Mouse (Mus musculus) T-cell, adult 2 months (primary cell): ENCODE measurements around the gene Sertad3.
A peak's percentile ranks its signal among the peaks of the same experiment; 100 is the strongest.
"Not testable (repeated sequence)": the region's sequence is repeated elsewhere in the genome, so short reads cannot be mapped to it uniquely, and the experiment has no call there.

Experiments used
- DNase-seq: peaks from one replicate; pipeline ENCODE4 v3.0.0; 2022; ENCODE audit warnings: low spot score

The Sertad3 gene

GRCm38 (mm10) chr7:27493022-27493421 lies 19.5 kb downstream of the Sertad3 start:
- DNase-seq, result no peak

- no peak for DNase-seq
Observed at GRCm38 (mm10) chr7:27493450-27493849, 19.9 kb downstream of the Sertad3 start.

GRCm38 (mm10) chr7:27494659-27495367 lies 21.2 kb downstream of the Sertad3 start:
- DNase-seq, result not testable (repeated sequence)

- no peak for DNase-seq
Observed at GRCm38 (mm10) chr7:27499036-27499435, 25.5 kb downstream of the Sertad3 start, which contains the start of gene Prx. Gene Prx (plus strand): TSS chr7:27499324.

GRCm38 (mm10) chr7:27501620-27502019 lies 28.1 kb downstream of the Sertad3 start:
- no peak for DNase-seq

- DNase-seq, result no peak
Observed at GRCm38 (mm10) chr7:27506765-27507370, 33.3 kb downstream of the Sertad3 start.

- peak; percentile 97 for DNase-seq
Observed at GRCm38 (mm10) chr7:27507711-27508647, 34.4 kb downstream of the Sertad3 start.

- peak; percentile 76 for DNase-seq
Observed at GRCm38 (mm10) chr7:27508648-27509005, 35.1 kb downstream of the Sertad3 start.

GRCm38 (mm10) chr7:27510809-27511208 lies 37.2 kb downstream of the Sertad3 start:
- no peak for DNase-seq

- DNase-seq, result no peak
Observed at GRCm38 (mm10) chr7:27514961-27515360, 41.4 kb downstream of the Sertad3 start.

GRCm38 (mm10) chr7:27518314-27518713 lies 44.7 kb downstream of the Sertad3 start:
- no peak for DNase-seq

GRCm38 (mm10) chr7:27520104-27520503 lies 46.5 kb downstream of the Sertad3 start:
- DNase-seq, result no peak

GRCm38 (mm10) chr7:27520599-27520998 lies 47.0 kb downstream of the Sertad3 start:
- no peak for DNase-seq

- DNase-seq, result no peak
Observed at GRCm38 (mm10) chr7:27522967-27523366, 49.4 kb downstream of the Sertad3 start, which contains the start of gene Hipk4. Gene Hipk4 (plus strand): TSS chr7:27523267.

- no peak for DNase-seq
Observed at GRCm38 (mm10) chr7:27523805-27524204, 50.2 kb downstream of the Sertad3 start.

GRCm38 (mm10) chr7:27526039-27526827 lies 52.7 kb downstream of the Sertad3 start:
- peak; percentile 65 for DNase-seq
